Mouse (Mus musculus) kidney, adult 2 months (tissue): ENCODE data around the gene Gm5475. TPM values are rescaled to one million over a fixed set of nuclear protein-coding genes. Genes with fewer than 3 reads are reported as not detected.
A peak's percentile ranks its signal among the peaks of the same experiment; 100 is the strongest.

ENCODE experiments used
- DNase-seq: peaks from one replicate; pipeline ENCODE4 v3.0.0; 2021
- H3K27ac ChIP-seq: fragments of 200-500 bp; 2 replicates; pipeline ENCODE4 v1.5.1; 2012; ENCODE audit warnings: low read depth, low read length, control low read depth, inconsistent platforms; ENCODE audit not compliant: insufficient read depth
- H3K27me3 ChIP-seq: fragments of 200-500 bp; replicated peaks from 2 replicates; pipeline ENCODE4 v1.6.1; 2012; ENCODE audit warnings: mild to moderate bottlenecking, moderate library complexity, low read length, inconsistent platforms; ENCODE audit not compliant: control insufficient read depth, insufficient read depth
- H3K36me3 ChIP-seq: fragments of 200-500 bp; 2 replicates; pipeline ENCODE4 v1.6.1; 2012; ENCODE audit warnings: mild to moderate bottlenecking, moderate library complexity, low read length, inconsistent platforms; ENCODE audit not compliant: control insufficient read depth, insufficient read depth
- H3K4me1 ChIP-seq: fragments of 200-500 bp; 2 replicates; pipeline ENCODE4 v1.6.1; 2011; ENCODE audit warnings: low read length; ENCODE audit not compliant: control insufficient read depth, insufficient read depth
- H3K4me3 ChIP-seq: fragments of 200-500 bp; 2 replicates; pipeline ENCODE4 v1.5.1; 2011; ENCODE audit warnings: mild to moderate bottlenecking, low read depth, low read length, control low read depth; ENCODE audit not compliant: insufficient read depth
- CTCF ChIP-seq: fragments of 200-500 bp; conservative IDR thresholded peaks from 2 replicates; pipeline ENCODE4 v1.5.1; 2011; ENCODE audit warnings: low read depth, mild to moderate bottlenecking, control low read depth, low read length, moderate library complexity, mixed read lengths; ENCODE audit not compliant: insufficient read depth, insufficient read length
- POLR2A ChIP-seq: fragments of 200-500 bp; IDR thresholded peaks from one replicate; pipeline ENCODE4 v1.6.1; 2011; ENCODE audit warnings: low read depth, low read length, control low read depth
- WGBS: fragments of 180-500 bp; shearing (Covaris S2); methylation state at CpG from one replicate; pipeline ENCODE4 v1.1.7; 2018; 5-methylcytosine and 5-hydroxymethylcytosine counted together
- polyA plus RNA-seq: library from polyadenylated mRNA; depleted of rRNA; stranded (reverse); fragments of >200 nt; gene quantifications from 2 replicates; pipeline ENCODE4 v1.2.3, GENCODE M21; 2012

The Gm5475 gene
- polyA plus RNA-seq, 1 experiment, result 1.2 TPM

DNA sequence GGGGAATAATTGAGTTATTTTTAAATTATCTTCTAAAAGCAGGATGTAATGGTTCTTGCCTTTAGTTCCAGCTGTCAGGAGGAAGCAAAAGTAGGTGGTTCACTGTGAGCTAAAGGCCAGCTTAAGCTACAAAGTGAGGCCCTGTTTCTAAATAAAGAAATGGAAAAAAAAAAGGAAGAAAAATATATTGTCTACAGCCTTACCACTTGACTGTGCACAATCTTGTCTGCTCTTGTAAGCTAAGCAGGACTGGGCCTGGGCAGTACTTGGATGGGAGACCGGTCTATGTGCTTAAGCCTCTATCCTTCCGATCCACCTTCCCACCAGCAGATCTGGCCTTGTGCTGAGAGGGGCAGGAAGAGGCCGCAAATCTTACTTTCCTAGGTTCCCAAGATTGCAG lies 27.5 kb downstream of the Gm5475 start:
- H3K4me1 ChIP-seq, result no peaks in the 10 kb centered on the region
- TF ChIP-seq POLR2A, result no peak
- TF ChIP-seq CTCF, result no peak
- no peak overlapping the region for H3K27ac ChIP-seq
- no peak for DNase-seq
- 74% methylated on average over 3 of the region's 3 CpGs for WGBS
- H3K27me3 ChIP-seq, result no peaks in the 10 kb centered on the region
- no peaks in the 10 kb centered on the region for H3K36me3 ChIP-seq
- H3K4me3 ChIP-seq, result no peak overlapping the region

DNA sequence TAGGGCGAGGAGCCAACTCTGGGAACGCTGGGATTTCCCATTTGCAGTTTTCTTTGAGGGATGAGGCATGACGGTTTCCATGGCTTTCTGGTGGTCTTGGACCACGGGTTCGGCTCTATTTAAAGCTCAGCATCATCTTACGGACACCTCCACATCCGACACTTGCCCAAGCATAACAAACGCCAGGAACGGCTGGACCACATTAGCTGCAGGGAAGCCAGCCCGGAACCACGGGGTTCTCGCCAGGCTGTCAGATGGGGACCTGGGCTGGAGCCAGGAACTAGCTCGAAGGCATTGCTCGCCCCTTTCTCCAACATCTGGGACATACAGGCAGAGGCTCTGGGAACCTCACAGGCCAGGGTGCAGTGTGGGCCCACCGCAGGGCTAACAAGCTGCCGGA lies 29.3 kb downstream of the Gm5475 start:
- WGBS, result 37% methylated on average over 16 of the region's 16 CpGs
- peak; percentile 48 for DNase-seq
- TF ChIP-seq POLR2A, result no peak
- no peak for TF ChIP-seq CTCF
- Histone ChIP-seq H3K36me3 (no peaks in the 10 kb centered on the region), H3K4me1 (no peaks in the 10 kb centered on the region), H3K27me3 (no peaks in the 10 kb centered on the region), H3K4me3 (no peak overlapping the region), H3K27ac (no peak overlapping the region)

DNA sequence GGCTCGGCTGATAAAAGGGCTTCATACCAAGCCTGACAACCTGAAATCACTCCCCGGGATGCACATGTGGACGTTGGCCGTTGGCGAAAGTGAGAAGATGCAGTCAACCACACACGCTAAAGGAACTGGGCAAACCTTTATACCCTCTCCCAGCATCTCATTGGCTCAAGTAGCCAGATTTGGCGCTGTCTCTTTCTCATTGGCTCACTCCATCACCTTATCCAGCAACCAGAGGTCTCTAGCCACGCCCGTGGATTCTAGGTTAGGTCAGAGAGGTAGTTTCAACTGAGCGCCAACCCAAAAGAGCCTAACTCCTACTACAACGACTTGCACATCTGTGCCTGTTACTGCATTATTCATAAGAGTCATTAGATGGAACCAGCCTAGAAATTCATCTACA lies 30.5 kb downstream of the Gm5475 start:
- 78% methylated on average over 11 of the region's 11 CpGs for whole genome bisulfite sequencing
- Histone ChIP-seq H3K4me1 (no peaks in the 10 kb centered on the region; the same call in 1 of the 2 replicates), H3K36me3 (no peaks in the 10 kb centered on the region), H3K27me3 (no peaks in the 10 kb centered on the region), H3K27ac (no peak overlapping the region), H3K4me3 (no peak overlapping the region)
- TF ChIP-seq POLR2A, result no peak
- no peak for TF ChIP-seq CTCF
- DNase-seq, result no peak

DNA sequence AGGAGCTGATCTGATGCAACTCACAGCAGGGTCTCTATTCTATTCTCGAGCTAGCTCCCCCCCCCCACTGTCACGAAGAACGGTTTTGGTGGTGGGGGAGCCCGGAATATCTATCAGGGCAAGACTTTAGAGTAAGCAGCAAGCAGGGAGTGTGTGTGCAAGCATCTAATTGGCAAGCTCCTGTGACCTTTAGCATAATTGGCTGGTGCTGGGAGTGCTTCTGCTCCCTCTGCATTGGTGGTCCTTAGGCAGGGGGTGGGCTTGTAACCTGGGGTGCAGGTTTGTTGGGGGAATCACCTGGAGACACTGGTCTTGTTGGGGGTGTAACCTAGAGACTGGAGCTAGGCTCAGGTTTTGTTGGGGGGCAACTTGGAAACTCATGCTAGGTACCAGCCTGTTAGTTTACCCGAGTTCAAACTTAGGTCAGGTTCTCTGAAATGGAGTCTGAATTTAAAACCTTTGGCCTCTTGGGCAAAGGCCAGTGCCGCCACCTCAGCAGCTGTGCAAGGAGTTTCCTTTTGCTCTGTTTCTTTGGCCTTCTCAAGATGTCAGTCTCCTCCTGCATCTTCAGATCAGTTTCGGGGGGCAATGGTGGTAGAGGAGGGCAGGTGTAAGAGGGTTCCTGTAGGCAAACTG lies 34.5 kb downstream of the Gm5475 start:
- Histone ChIP-seq H3K27ac (peak overlapping the region; percentile 75), H3K36me3 (no peaks in the 10 kb centered on the region), H3K4me3 (no peak overlapping the region), H3K27me3 (no peaks in the 10 kb centered on the region), H3K4me1 (peaks cover 2% of the 10 kb centered on the region; the same call in 1 of the 2 replicates)
- WGBS, result 53% methylated on average over 7 of the region's 7 CpGs
- TF ChIP-seq CTCF, result no peak
- no peak for TF ChIP-seq POLR2A
- peak; percentile 94 for DNase-seq

- Histone ChIP-seq H3K36me3 (no peaks in the 10 kb centered on the region), H3K4me1 (peaks cover 8% of the 10 kb centered on the region; the same call in 1 of the 2 replicates), H3K27me3 (no peaks in the 10 kb centered on the region), H3K4me3 (no peak overlapping the region), H3K27ac (peak overlapping the region; percentile 54; the same call in 1 of the 2 replicates)
- TF ChIP-seq POLR2A, result no peak
- peak; percentile 95 for TF ChIP-seq CTCF
- 4% methylated on average over 17 of the region's 17 CpGs for WGBS
- peak; percentile 72 for DNase-seq
Measured at GRCm38 (mm10) chr15:100457340-100457739, 35.4 kb downstream of the Gm5475 start.

GRCm38 (mm10) chr15:100458055-100458454 lies 36.1 kb downstream of the Gm5475 start:
- H3K27ac ChIP-seq, result no peak overlapping the region
- H3K36me3 ChIP-seq, result no peaks in the 10 kb centered on the region
- WGBS, result 36% methylated on average over 10 of the region's 10 CpGs
- no peak overlapping the region for H3K4me3 ChIP-seq
- peak; percentile 77 for DNase-seq
- peaks cover 15% of the 10 kb centered on the region; the same call in 1 of the 2 replicates for H3K4me1 ChIP-seq
- TF ChIP-seq CTCF, result peak; percentile 73
- no peak for TF ChIP-seq POLR2A
- H3K27me3 ChIP-seq, result no peaks in the 10 kb centered on the region

DNA sequence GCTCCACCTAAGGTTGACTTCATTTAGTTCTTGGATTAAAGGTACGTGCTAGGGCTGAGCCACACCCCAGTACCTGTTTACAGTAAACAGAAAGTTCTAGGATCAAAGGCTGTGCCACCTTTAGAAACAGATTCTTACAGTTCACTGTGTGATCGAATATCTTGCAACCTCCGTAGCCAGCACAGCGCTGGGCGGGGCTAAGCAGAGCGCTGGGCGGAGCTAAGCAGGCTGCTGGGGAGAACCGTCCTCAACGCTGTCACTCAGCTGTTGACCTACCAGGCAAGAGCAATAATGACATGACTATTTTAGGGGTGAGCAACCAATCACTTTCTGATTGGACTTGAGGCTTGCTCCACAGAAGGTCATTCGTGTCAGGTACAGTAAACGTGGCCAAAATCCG lies 39.0 kb downstream of the Gm5475 start:
- Histone ChIP-seq H3K27ac (peak overlapping the region; percentile 7; the same call in 1 of the 2 replicates), H3K36me3 (no peaks in the 10 kb centered on the region), H3K4me1 (peaks cover 17% of the 10 kb centered on the region; the same call in 1 of the 2 replicates), H3K27me3 (no peaks in the 10 kb centered on the region), H3K4me3 (no peak overlapping the region)
- DNase-seq, result peak; percentile 75
- no peak for TF ChIP-seq CTCF
- TF ChIP-seq POLR2A, result no peak
- WGBS, result 10% methylated on average over 12 of the region's 12 CpGs
